In the genomic region with DNA sequence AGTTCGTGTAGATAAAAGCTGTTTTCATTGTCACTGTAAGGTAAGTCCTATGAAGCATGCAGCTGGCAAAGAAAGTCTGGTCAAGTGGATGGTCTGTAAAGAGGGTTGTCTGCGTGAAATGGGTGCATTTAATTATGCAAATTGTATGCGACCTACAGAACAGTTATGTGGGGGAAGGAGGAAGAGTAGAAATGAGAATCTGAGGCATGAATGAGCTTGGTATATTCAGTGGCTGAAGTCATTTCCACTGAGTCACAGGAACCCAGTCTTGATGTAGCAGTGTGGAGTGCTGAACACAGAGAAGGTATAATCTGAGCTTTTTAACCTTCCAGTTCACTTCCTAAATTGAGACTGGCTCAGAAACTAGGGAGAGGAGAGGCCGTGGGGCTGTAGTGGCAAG, we compare ENCODE assay signal across 25 mouse cellular contexts.
DNase-seq lines count a peak whose midpoint lies in the region; ATAC-seq and TF ChIP-seq lines count a peak whose summit lies in the region.
"Had no signal": no experiment of that assay in that cellular context is flagged by ENCODE, and none has a peak within 500 bp of the region (broad histone marks: within the 10 kb centered on the region; RNA-seq: fewer than 3 reads in every experiment).

No protein-coding gene starts in this region.

- H3K36me3 ChIP-seq in midbrain, embryonic 11.5 days (ENCODE audit: control insufficient read depth, insufficient read depth, low read length): 0 out of 2 replicates have a peak, but pooled peaks cover 3% of the 10 kb centered on the region
- H3K36me3 ChIP-seq in midbrain, embryonic 15.5 days (replicated peaks): 0 out of 2 replicates have a peak, but pooled peaks cover 8% of the 10 kb centered on the region
- H3K36me3 ChIP-seq in splenic B cell, adult 2 months (ENCODE audit: control insufficient read depth, insufficient read depth, low read length, poor library complexity, severe bottlenecking): peaks cover 6% of the 10 kb centered on the region; the same call in 1 of the 2 replicates
- peaks cover 27% of the 10 kb centered on the region for H3K36me3 ChIP-seq in intestine, postnatal 0 days (ENCODE audit: control insufficient read depth, insufficient read depth)

- no peak for TF ChIP-seq CTCF in intestine, postnatal 0 days (IDR thresholded peaks at IDR 0.05; ENCODE audit: low read depth)

- H3K9me3 ChIP-seq in midbrain, embryonic 11.5 days (ENCODE audit: control insufficient read depth, low read length): no peaks in the 10 kb centered on the region
- H3K9me3 ChIP-seq in midbrain, embryonic 15.5 days: no peaks in the 10 kb centered on the region
- no peaks in the 10 kb centered on the region for H3K9me3 ChIP-seq in intestine, postnatal 0 days (ENCODE audit: control insufficient read depth)
- H3K9me3 ChIP-seq: forebrain, embryonic 10.5 days; heart, embryonic 10.5 days; heart, embryonic 13.5 days; hindbrain, embryonic 12.5 days had no signal

- no peak for DNase-seq in frontal cortex, postnatal 36 days (ENCODE audit: low spot score in 2 of 2)
- no peak for DNase-seq in midbrain, embryonic 11.5 days (ENCODE audit: low spot score, missing footprints)
- peak; percentile 9 to 14 for DNase-seq in spleen, postnatal 36 days (ENCODE audit: low spot score in 2 of 2)
- no peak for DNase-seq in spleen, postnatal 10 days (ENCODE audit: low spot score in 2 of 2)
- DNase-seq in splenic B cell, adult 2 months (ENCODE audit: low read depth, low spot score): peak; percentile 52
- DNase-seq: adrenal gland, adult 8-10 months; adrenal gland, postnatal 25 days; cerebellum, adult 18-20 months; cerebellum, adult 9-10 months; cerebellum, postnatal 14 days; gastrocnemius, postnatal 10 days; gastrocnemius, postnatal 36 days; heart, adult 2 months; heart, postnatal 14 days; heart, postnatal 4 days had no signal

- H3K4me1 ChIP-seq in midbrain, embryonic 11.5 days (ENCODE audit: control insufficient read depth, insufficient read depth, low read length): peaks cover 3% of the 10 kb centered on the region; the same call in 1 of the 2 replicates
- H3K4me1 ChIP-seq in midbrain, embryonic 15.5 days: no peaks in the 10 kb centered on the region
- no peaks in the 10 kb centered on the region for H3K4me1 ChIP-seq in intestine, postnatal 0 days (replicated peaks; ENCODE audit: control insufficient read depth, insufficient read depth, low read length)
- H3K4me1 ChIP-seq: forebrain, embryonic 10.5 days; heart, embryonic 10.5 days; heart, embryonic 13.5 days had no signal

- no peak overlapping the region for H3K27ac ChIP-seq in midbrain, embryonic 11.5 days (ENCODE audit: low read depth, low read length)
- H3K27ac ChIP-seq in midbrain, embryonic 15.5 days: no peak overlapping the region
- no peak overlapping the region for H3K27ac ChIP-seq in intestine, postnatal 0 days (ENCODE audit: low read depth, low read length)
- H3K27ac ChIP-seq: forebrain, embryonic 10.5 days; heart, adult 2 months; heart, embryonic 10.5 days; heart, embryonic 13.5 days; hindbrain, embryonic 12.5 days had no signal

- peak; percentile 62 for ATAC-seq in frontal cortex, adult (ENCODE audit: low TSS enrichment)
- peak; percentile 50; the same call in 1 of the 2 replicates for ATAC-seq in midbrain, embryonic 11.5 days (ENCODE audit: low FRiP score)
- no peak for ATAC-seq in midbrain, embryonic 15.5 days (replicated peaks)
- ATAC-seq in intestine, postnatal 0 days: no peak
- ATAC-seq: activated CD4-positive, CD25-positive, alpha-beta regulatory T cell, adult 4 months; CD4-positive, CD25-positive, alpha-beta regulatory T cell, adult 4 months; forebrain, embryonic 16.5 days had no signal

- no peak overlapping the region for H3K9ac ChIP-seq in midbrain, embryonic 11.5 days (ENCODE audit: low read length)
- no peak overlapping the region for H3K9ac ChIP-seq in midbrain, embryonic 15.5 days
- no peak overlapping the region for H3K9ac ChIP-seq in intestine, postnatal 0 days (ENCODE audit: low read depth, low read length)
- H3K9ac ChIP-seq: heart, embryonic 13.5 days; hindbrain, embryonic 12.5 days had no signal

- no peaks in the 10 kb centered on the region for H3K27me3 ChIP-seq in midbrain, embryonic 11.5 days (ENCODE audit: control insufficient read depth, insufficient read depth, low read length)
- H3K27me3 ChIP-seq in midbrain, embryonic 15.5 days (replicated peaks): no peaks in the 10 kb centered on the region
- H3K27me3 ChIP-seq in splenic B cell, adult 2 months (ENCODE audit: control insufficient read depth, insufficient read depth, low read length, poor library complexity, severe bottlenecking): no peaks in the 10 kb centered on the region
- no peaks in the 10 kb centered on the region for H3K27me3 ChIP-seq in intestine, postnatal 0 days (replicated peaks; ENCODE audit: control insufficient read depth, insufficient read depth, low read length)
- H3K27me3 ChIP-seq: heart, embryonic 13.5 days; hindbrain, embryonic 12.5 days had no signal

- H3K4me3 ChIP-seq in midbrain, embryonic 11.5 days (ENCODE audit: low read depth, low read length): no peak overlapping the region
- no peak overlapping the region for H3K4me3 ChIP-seq in midbrain, embryonic 15.5 days
- H3K4me3 ChIP-seq in intestine, postnatal 0 days (ENCODE audit: low read depth, low read length): no peak overlapping the region
- H3K4me3 ChIP-seq: forebrain, embryonic 10.5 days; heart, adult 2 months; heart, embryonic 10.5 days; heart, embryonic 13.5 days; hindbrain, embryonic 12.5 days had no signal

- whole genome bisulfite sequencing in midbrain, embryonic 11.5 days: 63% methylated on average over 4 of the region's 4 CpGs
- 49% methylated on average over 4 of the region's 4 CpGs for WGBS in midbrain, embryonic 15.5 days
- WGBS in intestine, postnatal 0 days: 86% methylated on average over 4 of the region's 4 CpGs

- H3K4me2 ChIP-seq in midbrain, embryonic 11.5 days: no peak overlapping the region
- no peak overlapping the region for H3K4me2 ChIP-seq in midbrain, embryonic 15.5 days
- no peak overlapping the region for H3K4me2 ChIP-seq in intestine, postnatal 0 days (replicated peaks; ENCODE audit: low read depth)
- H3K4me2 ChIP-seq: heart, embryonic 13.5 days; hindbrain, embryonic 12.5 days had no signal

Comparison
In these comparisons a context has a peak if more than half of its experiments do, and no peak if none do; other contexts are left out.
1. ATAC-seq: peak in frontal cortex, adult (single experiment) and midbrain, embryonic 11.5 days (single experiment); none in midbrain, embryonic 15.5 days (single experiment) and intestine, postnatal 0 days (single experiment).
2. DNase-seq: peak in spleen, postnatal 36 days (2 of 2) and splenic B cell, adult 2 months (single experiment); none in frontal cortex, postnatal 36 days (0 of 2), midbrain, embryonic 11.5 days (single experiment) and spleen, postnatal 10 days (0 of 2).